Mouse (Mus musculus) c-Kit-negative CD71-positive TER-119-positive erythroid progenitor cells, embryonic 14.5 days (primary cell): ENCODE measurements around the gene Slc30a3.
A peak's percentile ranks its signal among the peaks of the same experiment; 100 is the strongest.
"Not testable (repeated sequence)": the region's sequence is repeated elsewhere in the genome, so short reads cannot be mapped to it uniquely, and the experiment has no call there.

ENCODE experiments used
- DNase-seq: peaks from one replicate; pipeline ENCODE4 v3.0.0-alpha.2; 2013; ENCODE audit warnings: low read depth, low spot score

Gene Slc30a3

DNA sequence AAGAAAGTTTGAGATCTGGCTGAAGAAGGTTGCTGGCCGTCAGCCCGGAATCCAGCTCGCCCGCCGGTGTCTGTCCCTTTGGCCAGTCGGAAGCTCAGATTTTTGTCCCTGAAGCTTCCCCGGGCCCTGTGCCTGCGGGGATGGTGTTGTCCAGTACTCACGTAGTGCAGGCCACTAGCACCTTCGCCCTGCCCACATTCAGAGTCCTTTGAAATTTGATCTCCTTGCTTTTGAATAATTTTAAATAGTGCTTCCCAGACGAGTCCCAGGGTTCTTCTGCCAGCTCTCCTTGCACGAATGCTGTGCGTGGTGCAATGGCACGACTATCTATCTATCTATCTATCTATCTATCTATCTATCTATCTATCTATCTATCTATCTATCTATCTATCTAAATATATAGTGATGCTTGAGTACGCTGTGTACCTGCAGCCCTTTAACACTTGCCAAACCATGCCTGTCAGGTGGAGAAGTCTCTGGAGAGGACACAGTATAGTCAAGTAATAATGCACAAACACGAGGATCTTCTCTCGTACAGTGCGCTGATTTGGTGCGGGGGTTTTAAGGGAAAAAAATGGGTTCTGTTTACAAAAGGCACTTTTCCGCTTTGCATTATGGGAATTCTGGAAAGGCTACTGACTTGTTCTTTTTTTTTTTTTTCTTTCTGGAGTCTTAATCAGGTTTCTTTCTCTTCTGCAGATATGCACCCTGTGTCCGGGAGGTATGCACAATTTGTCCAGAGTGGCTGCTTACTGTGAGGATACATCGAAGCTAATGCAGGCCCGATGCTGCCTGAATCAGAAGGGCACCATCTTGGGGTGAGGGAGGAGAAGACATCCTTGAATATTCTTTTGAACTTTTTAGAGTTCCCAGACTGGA, 59.0 kb downstream of the Slc30a3 start, which contains the start of gene Slc5a6:
TSS of gene Slc5a6 (minus strand) at position 162 of the 879 bp plus-strand sequence.
- peak; percentile 50 for DNase-seq

- peak; percentile 97 for DNase-seq
Observed at GRCm38 (mm10) chr5:31047848-31048762, 59.9 kb downstream of the Slc30a3 start, which contains the start of gene Atraid. Gene Atraid (plus strand): TSS chr5:31048312.

- no peak for DNase-seq
Observed at GRCm38 (mm10) chr5:31047074-31047473, 61.0 kb downstream of the Slc30a3 start.

GRCm38 (mm10) chr5:31046416-31046815, 61.6 kb downstream of the Slc30a3 start:
- DNase-seq = no peak

DNA sequence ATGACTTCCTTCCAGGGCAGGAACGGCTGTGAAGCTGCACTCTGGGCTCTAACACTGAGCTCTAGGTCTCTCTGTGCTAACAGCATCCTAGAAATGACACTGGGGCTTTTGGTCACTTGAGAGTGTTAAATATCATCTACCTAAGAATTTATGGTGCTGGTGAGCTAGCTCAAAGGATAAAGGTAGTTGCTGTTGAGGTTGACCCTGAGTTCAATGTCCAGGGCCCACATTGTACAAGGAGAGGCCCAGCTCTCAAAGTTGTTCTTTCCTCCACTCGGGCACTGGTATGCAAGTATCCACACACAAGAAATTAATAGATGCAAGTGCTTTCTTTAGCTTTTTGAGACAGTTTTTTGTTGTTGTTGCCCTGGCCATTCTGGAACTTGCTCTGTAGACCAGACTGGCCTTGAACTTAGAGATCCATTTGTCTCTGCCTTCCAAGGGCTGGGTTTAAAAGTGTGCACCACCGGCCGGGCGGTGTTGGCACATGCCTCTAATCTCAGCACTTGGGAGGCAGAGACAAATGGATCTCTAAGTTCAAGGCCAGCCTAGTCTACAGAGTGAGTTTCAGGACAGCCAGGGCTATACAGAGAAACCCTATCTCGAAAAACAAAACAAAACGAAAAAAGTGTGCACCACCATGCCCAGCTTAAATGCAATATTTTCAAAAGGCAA, 69.7 kb downstream of the Slc30a3 start:
- DNase-seq = no peak

DNA sequence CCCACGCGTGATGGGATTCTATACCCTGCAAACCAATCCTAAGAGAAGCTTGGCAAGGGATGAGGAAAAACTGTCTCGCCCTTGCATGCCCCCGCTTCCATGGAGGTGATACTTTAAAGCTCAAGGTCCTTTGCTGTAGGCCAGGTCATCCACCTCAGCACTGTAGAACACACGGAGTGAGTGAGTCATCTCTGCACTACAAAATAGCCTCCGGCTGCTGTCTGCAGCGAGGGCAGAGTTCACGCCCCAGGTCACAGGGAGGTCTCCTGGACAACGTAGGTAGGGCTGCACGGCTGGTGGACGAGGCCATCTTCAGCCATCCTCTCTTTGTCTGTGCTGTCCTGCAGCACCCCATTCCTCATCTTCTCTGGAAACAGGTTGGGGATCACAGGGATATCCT, 71.5 kb downstream of the Slc30a3 start:
- not testable (repeated sequence) for DNase-seq
